Mouse (Mus musculus) monocyte, adult 5-6 weeks (primary cell): ENCODE results near the gene 2010111I01Rik. TPM values are rescaled to one million over a fixed set of nuclear protein-coding genes. Genes with fewer than 3 reads are reported as not detected.

Source experiments
- ATAC-seq: fragments of 153-309, 156-312 bp; replicated peaks from 2 replicates; pipeline ENCODE4 v1.8.0; 2017; ENCODE audit warnings: mild to moderate bottlenecking; ENCODE audit not compliant: low TSS enrichment, insufficient number of reproducible peaks, severe bottlenecking, poor library complexity, low FRiP score
- total RNA-seq: library from RNA; stranded (forward); fragments of 200-1000, 200-491, 200-594 nt; gene quantifications from 3 replicates; pipeline ENCODE4 v1.2.3, GENCODE M21; 2017

Gene 2010111I01Rik
- total RNA-seq, 1 experiment from 2014 or later: 31.3 TPM

- ATAC-seq: no peak
Observed at GRCm38 (mm10) chr13:63010345-63011090, 45.8 kb downstream of the 2010111I01Rik start.

DNA sequence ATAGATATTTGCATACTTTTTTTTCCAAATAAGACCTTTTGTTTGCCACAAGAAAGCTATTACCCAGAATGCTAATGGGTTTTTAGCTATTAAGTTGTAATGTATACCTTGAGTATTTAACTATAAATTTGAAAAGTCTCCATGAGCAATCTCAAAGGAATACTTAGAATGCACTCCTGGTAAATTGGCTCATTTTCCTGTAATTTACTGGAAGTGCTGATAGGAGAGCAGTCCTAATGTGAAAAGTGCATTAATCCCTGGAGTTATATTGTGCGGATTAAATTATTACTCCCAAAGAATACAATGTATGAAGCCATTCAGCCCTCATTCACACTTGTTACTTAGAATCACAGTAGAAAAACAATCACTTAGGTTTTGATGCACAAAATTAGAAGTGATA lies 49.7 kb downstream of the 2010111I01Rik start:
- no peak for ATAC-seq

DNA sequence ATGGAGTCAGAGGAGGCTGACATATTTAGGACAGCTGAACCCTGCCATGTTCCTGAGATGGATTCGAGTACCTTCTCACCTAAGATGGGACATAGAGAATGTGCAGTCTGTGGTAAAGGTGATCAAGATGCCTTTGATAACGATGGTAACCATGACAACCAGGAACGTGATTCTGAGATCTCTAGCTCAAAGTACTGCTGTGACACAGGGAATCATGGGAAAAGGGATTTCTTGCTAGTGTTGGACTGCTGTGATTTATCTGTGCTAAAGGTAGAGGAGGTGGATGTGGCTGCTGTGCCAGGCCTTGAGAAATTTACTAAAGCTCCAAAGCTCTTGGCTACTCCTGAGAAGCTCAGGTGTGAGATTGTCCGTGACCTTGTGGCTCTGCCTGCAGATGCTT lies 50.7 kb downstream of the 2010111I01Rik start:
- ATAC-seq: no peak

DNA sequence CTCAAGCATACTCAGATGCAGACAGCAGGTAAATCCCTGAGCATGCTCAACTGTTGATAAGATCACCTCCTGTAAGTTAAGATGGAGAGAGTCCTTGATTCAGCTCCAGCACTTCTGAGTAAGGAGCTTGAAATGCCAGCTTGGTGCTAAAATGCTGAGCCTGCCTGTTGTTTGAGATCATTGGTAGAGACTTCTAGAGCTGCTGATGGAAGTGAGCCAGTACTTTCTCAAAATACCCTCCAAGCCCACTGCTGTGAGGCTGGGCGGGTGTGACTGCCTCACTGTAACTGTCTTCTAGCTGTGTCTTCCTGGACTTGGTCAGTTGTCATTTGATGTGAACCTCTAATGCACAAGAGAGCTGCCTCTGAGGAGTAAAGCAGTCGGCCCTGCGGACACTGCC lies 51.4 kb downstream of the 2010111I01Rik start:
- ATAC-seq: no peak

GRCm38 (mm10) chr13:63023243-63024217 lies 58.8 kb downstream of the 2010111I01Rik start:
- no peak for ATAC-seq

DNA sequence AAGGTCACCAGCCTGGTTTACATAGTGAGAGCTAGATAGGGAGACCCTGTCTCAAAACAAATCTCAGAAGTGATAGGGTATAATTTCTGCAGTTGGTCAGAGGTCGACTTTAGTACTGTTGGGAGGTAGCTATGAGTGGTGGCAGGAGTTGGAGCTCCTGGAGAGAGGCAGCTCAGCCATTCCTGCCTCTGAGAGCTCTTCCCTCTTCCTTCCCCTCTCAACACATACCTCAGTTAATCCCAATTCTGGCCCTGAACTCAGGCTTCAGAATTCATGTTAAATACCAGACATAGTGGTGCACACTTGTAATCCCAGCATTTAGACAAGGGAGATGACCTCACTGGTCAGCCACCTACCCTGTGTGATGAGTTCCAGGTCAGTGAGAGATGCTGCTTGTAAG lies 65.3 kb downstream of the 2010111I01Rik start:
- no peak for ATAC-seq

DNA sequence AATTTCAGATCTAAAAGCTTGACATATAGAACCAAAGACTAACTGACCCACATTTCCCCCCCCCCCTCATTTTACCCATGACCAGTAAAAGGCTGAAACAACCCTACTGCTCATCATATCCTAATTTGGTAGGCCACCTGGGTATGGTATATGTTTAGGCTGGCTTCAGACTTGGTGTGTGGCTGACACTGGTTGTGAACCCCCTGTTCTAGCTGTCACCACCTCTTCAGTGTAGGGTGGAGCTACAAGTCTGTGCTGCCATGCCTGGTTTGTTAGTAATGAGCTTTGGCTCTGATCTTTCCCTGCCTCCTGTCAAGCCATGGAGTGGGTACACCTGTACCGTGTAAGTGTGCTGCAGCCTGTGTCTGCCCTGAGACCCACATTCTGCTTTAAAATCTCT lies 66.6 kb downstream of the 2010111I01Rik start:
- ATAC-seq: no peak

DNA sequence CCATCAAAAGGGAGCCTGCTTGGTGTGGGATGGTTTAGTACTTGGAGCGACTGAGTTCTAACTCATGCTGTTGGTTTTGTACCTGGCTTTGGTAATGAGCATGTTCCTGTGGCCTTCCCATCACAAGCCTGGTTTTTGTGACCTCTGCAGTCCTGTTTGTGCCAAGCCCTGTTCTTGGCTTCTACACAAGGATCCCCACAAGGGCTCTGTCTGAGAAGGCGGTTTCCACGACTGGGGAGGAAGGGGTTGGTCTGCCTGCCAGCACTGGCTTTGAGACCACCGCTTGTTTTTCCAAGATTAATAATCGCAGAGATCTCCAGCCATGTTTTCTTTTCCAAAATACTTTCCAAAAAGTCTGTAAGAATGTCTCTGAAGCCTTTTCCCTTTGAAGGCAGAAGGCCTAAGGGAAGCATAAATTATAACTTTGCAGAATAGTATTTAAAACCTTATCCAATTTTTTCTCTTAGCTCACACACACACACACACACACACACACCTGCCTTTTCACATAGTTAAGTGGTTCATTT lies 67.7 kb downstream of the 2010111I01Rik start:
- no peak for ATAC-seq

- ATAC-seq: no peak
Observed at GRCm38 (mm10) chr13:63032958-63033357, 68.3 kb downstream of the 2010111I01Rik start.

DNA sequence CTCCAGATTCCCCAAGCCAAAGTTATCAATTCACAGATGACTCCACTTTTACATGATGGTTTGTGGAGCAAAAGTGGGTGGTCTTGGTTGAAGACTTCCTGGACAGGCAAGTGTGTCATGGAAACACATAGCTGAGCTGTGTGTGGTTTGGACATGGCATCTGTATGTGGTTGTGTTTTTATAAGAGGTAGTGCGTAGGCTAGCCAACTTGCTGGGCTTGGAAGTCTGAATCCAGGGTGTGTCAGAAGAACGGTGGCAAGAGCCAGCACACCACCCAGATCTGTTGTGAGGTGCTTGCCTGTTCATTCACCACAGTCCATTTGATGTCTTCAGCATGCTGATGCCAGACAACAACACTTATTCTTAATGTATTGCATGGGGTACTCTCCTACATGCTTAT lies 68.7 kb downstream of the 2010111I01Rik start:
- ATAC-seq: no peak

GRCm38 (mm10) chr13:63034666-63035065 lies 70.0 kb downstream of the 2010111I01Rik start:
- ATAC-seq: no peak

DNA sequence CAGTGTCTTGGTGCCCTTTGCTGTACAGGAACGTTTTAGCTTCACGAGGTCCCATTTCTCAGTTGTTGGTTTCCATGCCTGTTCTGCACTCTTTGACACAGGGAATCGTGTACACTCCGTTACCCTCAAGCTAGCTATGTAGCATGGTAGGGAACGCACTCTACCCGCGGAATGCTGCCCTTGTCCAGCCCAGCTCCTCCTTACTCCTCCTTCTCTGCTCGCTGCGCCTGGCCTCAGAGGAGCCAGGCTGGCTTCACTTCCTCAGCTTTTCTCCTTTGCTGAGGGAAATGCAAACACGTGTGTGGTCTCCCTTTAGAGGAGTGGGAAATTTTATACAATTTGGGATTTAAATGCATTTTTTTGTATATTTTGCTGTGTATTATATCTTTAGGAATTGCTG lies 73.2 kb downstream of the 2010111I01Rik start:
- no peak for ATAC-seq

DNA sequence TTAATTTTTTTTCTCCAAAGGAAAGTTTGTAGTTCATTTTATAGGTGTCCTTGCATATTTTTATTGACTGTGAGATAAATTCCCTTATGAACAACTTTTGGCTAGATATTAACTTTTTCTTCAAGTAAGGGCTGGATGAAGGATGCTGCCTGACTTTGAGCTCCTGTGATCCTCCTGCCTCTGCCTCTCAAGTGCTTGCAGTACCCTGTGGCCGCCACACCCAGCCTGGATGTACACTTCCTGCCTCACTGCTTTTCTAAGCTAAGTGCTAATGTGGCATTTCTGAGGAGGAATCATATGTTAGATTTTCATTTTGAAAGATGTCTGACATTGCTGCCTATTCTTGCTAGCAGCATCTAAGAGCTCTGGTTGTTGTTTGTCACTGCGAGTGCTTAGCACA lies 73.7 kb downstream of the 2010111I01Rik start:
- ATAC-seq: no peak

DNA sequence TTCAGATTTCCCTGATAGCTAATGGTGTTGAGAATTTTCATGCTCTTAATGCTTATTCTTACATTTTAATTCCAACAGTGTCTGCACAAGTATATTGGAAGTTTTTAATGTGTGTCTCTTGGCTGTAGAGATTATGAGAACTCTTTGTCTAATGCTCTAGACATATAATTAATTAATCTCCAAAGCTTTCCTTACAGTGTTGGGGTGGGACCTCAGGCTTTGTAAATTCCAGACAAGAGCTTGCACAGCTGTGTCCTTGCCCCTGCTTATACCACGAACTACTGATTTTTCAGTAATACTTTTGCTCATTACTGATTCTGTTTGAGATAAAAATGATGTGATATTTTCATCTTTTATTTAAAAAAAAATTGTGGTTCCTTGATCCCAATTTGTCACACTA lies 74.2 kb downstream of the 2010111I01Rik start:
- no peak for ATAC-seq

GRCm38 (mm10) chr13:63039326-63039725 lies 74.6 kb downstream of the 2010111I01Rik start:
- ATAC-seq: no peak

- ATAC-seq: no peak
Observed at GRCm38 (mm10) chr13:63039848-63040247, 75.2 kb downstream of the 2010111I01Rik start.

DNA sequence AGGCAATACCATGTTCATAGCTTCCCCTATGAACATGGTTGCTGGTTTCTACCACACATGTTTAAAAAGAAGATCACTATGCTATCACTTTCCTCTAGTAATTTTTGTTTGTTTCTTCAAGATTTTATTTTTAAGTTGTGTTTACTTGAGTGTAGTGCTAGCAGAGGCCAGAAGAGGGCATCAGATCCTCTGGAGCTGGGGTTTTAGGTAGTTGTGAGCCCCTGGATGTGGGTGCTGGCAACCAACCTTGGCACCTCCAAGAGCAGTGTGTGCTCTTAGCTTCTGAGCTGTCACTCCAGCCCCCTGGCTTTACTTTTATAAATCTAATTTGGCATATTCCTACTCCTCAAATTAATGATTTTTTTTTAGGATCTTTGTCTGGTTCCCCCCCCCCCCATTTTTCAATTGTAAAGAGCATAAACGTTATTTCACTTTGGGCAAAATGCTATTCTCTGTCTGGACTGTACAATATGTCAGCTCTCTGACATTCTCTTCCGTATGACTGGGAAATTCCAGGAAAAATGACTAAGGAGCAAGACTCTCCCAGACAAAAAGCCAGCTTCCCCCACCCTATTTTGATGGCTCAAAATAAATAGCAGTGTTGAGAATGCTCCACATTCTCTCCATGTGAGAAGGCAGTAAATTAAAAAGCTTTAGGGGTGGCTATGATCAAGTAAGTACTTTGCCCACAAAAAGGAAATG lies 81.0 kb downstream of the 2010111I01Rik start:
- no peak for ATAC-seq

GRCm38 (mm10) chr13:63046206-63047020 lies 81.7 kb downstream of the 2010111I01Rik start:
- no peak for ATAC-seq
